Mouse (Mus musculus): ENCODE data around the gene Mtf1.

The Mtf1 gene

DNA sequence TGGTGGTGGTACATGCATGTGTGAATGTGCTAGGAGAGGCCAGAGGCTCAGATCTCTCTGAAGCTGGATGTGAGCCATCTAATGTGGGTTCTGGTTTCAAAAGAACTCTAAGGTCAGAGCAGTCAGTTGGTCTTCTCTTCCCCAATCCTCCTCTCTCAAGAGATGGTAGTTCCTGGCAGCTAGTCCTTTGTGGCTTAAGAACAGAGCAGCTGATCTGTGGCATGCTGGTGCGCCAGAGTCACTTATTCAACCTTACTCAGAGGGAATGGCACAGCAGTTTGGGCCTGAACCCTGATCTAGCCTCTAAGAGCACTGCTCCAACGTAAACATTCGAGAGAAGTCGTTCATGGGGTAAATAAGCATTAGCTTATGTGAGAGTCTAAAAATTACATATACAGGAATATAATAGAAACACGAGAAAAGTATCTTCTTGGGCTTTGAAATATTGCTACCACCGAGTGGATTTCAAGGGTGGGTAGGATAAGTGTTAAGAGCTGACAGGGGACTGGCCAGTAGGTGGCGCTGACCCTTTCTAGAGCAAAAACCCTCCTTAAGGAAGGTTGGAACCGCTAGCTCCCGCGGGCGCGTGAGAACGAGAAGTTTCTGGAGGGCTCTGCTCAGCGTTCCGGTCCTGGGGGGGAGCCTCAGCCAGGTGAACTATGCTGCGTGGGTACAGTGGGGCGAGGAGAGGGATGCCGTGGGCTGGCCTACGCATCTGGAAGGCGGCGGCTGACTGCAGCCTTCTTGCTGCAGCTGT lies at the start of gene Mtf1:
Gene Mtf1 (plus strand): TSS at position 553 of the 757 bp plus-strand sequence.
- peak; percentile 78 to 89 for DNase-seq

DNA sequence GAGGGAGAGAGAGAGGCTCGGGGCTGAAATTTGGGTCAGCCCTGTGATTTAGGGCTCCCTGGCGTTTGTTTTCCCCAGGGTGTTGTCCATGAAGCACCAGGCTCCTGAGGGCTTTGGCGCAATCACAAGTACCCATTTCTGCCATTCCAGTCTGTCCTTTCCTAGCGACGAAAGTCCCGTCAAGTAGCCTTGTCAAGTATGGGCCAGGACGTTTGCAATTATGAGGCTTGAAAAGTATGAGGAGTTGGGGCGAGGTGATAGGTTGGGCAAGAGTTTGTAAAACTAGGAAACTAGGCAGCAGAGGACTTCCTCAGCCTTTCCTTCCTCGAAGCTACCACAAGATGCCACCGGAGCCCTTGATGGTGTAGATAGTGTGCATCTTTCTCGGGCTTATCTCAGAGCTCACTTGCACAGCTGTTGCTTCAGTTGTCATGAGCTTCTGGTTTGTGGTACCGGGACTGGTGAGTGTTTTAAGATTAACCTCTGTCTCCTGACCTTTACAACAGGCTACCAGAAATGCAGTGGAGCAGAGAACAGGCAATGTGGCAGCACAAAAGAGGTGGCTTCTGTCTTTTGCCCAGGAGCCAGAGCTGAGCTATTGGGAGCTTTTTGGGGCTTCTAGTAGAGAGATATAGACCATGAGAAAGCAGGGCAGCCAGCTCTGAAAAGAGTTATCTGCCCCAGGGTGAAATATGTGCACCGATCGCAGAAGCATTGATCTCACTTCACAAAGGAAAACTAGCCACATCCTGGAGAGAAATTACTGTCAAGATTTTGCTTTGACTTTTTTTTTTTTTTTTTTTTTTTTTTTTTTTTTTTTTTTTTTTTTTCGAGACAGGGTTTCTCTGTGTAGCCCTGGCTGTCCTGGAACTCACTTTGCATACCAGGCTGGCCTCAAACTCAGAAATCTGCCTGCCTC lies 49.4 kb upstream of the Mtf1 start:
- peak; percentile 51 to 64 for DNase-seq

GRCm38 (mm10) chr4:124755526-124755925 lies 46.4 kb upstream of the Mtf1 start:
- no peak for DNase-seq

DNA sequence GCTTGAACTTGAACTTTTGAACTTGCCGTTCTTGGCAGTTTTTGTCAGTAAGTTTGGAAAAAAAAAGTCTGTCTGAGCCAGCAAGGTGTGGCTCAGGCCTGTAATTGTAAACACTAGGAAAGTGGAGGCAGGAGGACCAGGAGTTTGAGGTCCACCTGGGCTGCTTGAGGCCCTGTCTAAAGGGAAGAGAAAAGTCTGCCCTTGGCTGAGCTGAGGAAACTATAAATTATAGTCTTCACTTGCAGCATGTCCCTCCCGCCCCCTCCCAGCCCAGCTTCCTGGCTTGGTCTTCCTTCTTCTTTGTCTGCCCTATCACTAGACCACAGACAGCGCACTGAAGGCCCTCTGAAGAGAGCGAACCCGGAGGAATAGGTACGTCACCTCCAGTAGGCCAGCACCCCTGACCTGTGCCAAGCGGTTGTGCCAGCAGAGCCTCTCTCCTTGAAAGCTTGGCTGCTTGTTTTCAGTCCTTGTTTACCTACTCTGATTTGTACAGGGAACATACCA lies 42.5 kb upstream of the Mtf1 start:
- no peak for DNase-seq

GRCm38 (mm10) chr4:124761201-124761600 lies 40.7 kb upstream of the Mtf1 start:
- DNase-seq = no peak

- no peak for DNase-seq
Observed at GRCm38 (mm10) chr4:124762858-124763452, 38.9 kb upstream of the Mtf1 start.

DNA sequence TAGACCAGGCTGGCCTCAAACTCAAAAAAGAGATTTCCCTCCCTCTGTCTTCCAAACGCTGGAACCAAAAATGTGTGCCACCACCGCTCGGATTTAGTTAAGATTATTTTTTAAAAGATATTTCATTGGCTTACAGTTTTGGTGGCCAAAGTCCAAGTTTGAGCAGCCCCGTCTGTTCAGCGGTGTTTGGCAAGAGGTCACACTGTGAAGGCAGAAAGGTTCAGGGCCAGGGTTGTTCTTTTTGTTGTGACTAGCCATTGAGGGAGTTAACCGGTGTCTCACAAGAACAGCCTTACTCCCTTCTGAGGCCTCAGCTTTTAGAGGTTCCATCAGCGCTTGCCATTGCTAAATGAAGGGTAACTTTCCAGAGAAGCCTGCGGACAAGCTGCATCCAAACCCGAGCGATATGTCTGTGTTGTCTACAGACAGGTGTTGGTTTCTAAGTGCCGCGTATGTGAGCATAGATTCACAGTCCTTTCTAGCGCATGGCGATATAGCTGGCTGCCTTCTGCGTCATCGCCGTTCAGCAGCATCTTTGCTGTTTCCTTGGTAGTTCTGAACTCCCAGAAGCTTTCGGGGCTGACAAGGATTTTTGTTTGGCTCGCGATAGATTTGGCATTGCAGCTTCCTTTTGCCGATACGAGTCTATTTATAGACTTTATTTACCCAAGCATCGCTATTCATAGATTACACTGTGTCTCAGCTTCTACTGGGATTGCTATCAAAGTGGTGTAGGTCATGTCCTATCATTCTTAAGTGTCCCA lies 35.9 kb upstream of the Mtf1 start:
- peak in 1 of 2 experiments; percentile 44 for DNase-seq

GRCm38 (mm10) chr4:124766566-124766940 lies 35.4 kb upstream of the Mtf1 start:
- no peak for DNase-seq

DNA sequence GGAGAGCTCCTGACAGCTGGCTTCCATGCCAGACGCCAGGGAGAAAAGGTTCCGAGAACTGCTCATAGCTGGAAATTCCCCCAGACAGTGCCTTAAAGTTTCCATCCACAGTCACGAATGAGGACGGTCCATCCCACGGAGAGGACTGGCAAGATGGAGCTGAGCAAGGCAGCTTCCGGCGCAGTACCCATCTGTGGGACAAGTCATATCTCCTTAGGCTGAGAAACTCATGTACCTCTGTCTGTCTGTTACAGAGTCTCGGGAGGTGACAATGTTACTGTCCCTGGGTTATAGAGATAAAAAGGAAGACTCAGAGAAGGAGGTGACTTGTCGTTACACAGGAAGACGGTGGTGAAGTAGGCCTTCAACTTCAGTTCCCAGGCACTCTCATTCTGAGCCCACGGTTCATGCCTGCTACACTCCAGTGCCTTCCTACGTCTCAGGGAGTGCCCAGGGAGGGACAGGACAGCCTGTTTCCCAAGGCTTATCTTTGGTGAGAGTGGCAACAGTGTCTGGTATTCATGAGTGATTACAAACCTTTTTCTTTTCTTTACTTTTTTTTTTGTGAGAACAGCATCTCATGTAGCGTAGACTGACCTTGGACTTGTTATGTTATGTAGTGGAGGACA lies 32.8 kb upstream of the Mtf1 start:
- no peak for DNase-seq

- DNase-seq = no peak
Observed at GRCm38 (mm10) chr4:124770624-124771023, 31.3 kb upstream of the Mtf1 start.

GRCm38 (mm10) chr4:124772125-124772524 lies 29.8 kb upstream of the Mtf1 start:
- no peak for DNase-seq

GRCm38 (mm10) chr4:124773449-124773848 lies 28.5 kb upstream of the Mtf1 start:
- DNase-seq = no peak

GRCm38 (mm10) chr4:124773995-124774394 lies 27.9 kb upstream of the Mtf1 start:
- DNase-seq = no peak

GRCm38 (mm10) chr4:124774429-124774828 lies 27.5 kb upstream of the Mtf1 start:
- no peak for DNase-seq

GRCm38 (mm10) chr4:124781361-124781760 lies 20.5 kb upstream of the Mtf1 start:
- no peak for DNase-seq

- no peak for DNase-seq
Observed at GRCm38 (mm10) chr4:124782395-124782794, 19.5 kb upstream of the Mtf1 start.

- DNase-seq = no peak
Observed at GRCm38 (mm10) chr4:124783937-124784336, 18.0 kb upstream of the Mtf1 start.

DNA sequence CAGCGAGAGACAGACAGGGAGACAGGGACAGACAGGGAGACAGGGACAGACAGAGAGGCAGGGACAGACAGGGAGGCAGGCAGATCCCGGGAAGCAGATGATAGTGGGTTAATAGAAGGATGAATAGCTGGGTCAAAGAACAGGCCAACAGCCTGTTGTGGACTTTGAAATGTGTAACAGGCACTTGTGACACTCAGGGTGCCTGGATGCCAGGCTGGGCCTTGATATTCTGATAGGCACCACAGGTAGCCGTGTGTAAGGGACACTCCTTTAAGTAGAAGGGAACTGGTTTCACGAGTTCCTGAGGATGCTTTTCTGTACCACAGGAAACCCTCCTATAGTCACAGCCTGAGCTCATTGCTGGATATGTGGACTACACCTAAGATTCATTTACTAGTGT lies 11.9 kb upstream of the Mtf1 start:
- peak; percentile 21 to 32 for DNase-seq

GRCm38 (mm10) chr4:124792114-124792513 lies 9.8 kb upstream of the Mtf1 start:
- no peak for DNase-seq

DNA sequence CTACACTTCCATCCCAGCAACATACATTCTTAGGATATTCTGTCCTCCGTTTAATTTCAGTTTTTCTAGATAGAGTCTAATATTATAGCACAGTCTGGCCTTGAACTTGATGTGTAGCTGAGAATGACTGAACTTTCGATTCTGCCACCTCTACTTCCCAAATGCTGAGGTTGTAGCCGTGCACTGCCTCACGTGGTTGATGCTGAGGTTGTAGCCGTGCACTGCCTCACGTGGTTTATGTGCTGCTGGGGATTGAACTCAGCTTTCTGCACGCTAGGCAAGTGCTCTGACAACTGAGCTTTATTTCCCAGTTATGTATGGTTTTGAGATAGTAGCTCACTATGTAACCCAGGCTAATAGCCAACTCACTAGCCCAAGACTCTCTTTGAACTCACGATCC lies 5.8 kb upstream of the Mtf1 start:
- DNase-seq = no peak

- no peak for DNase-seq
Observed at GRCm38 (mm10) chr4:124796913-124797312, 5.0 kb upstream of the Mtf1 start.
